Mouse (Mus musculus) urinary bladder, postnatal 25 days (tissue): ENCODE measurements at regions not wholly inside any gene's neighbourhood (a gene's known extent, or its start where the extent isn't known, plus 50 kb on each side); places are given as distances from the start of the nearest gene placed in this dataset.

Experiments used
- DNase-seq: peaks from one replicate; pipeline ENCODE4 v3.0.0; 2022; ENCODE audit warnings: low spot score

- no peak for DNase-seq
Measured at GRCm38 (mm10) chr11:63573271-63573670, 348.8 kb downstream of the Hs3st3b1 start.

GRCm38 (mm10) chr11:63583321-63583720 is 338.8 kb downstream of the Hs3st3b1 start:
- DNase-seq: no peak

- DNase-seq: no peak
Measured at GRCm38 (mm10) chr11:63585216-63585869, 336.7 kb downstream of the Hs3st3b1 start.

- DNase-seq: no peak
Measured at GRCm38 (mm10) chr11:63620220-63620619, 301.9 kb downstream of the Hs3st3b1 start.

GRCm38 (mm10) chr11:63630336-63630735 is 291.8 kb downstream of the Hs3st3b1 start:
- DNase-seq: no peak

GRCm38 (mm10) chr11:63657057-63657456 is 265.0 kb downstream of the Hs3st3b1 start:
- no peak for DNase-seq

GRCm38 (mm10) chr11:63665268-63665934 is 256.7 kb downstream of the Hs3st3b1 start:
- no peak for DNase-seq

GRCm38 (mm10) chr11:63670477-63670876 is 251.6 kb downstream of the Hs3st3b1 start:
- no peak for DNase-seq

- no peak for DNase-seq
Measured at GRCm38 (mm10) chr11:63671816-63672215, 250.3 kb downstream of the Hs3st3b1 start.

- DNase-seq: no peak
Measured at GRCm38 (mm10) chr11:63677921-63678320, 244.2 kb downstream of the Hs3st3b1 start.

- no peak for DNase-seq
Measured at GRCm38 (mm10) chr11:63678382-63678905, 243.6 kb downstream of the Hs3st3b1 start.

- DNase-seq: no peak
Measured at GRCm38 (mm10) chr11:63679491-63679890, 242.6 kb downstream of the Hs3st3b1 start.

- DNase-seq: no peak
Measured at GRCm38 (mm10) chr11:63684228-63684980, 237.7 kb downstream of the Hs3st3b1 start.

GRCm38 (mm10) chr11:63691041-63691440 is 231.0 kb downstream of the Hs3st3b1 start:
- no peak for DNase-seq

GRCm38 (mm10) chr11:63704995-63705580 is 217.0 kb downstream of the Hs3st3b1 start:
- DNase-seq: no peak

GRCm38 (mm10) chr11:63706057-63706456 is 216.0 kb downstream of the Hs3st3b1 start:
- DNase-seq: no peak

GRCm38 (mm10) chr11:63707093-63707492 is 215.0 kb downstream of the Hs3st3b1 start:
- no peak for DNase-seq

- DNase-seq: no peak
Measured at GRCm38 (mm10) chr11:63708412-63708811, 213.7 kb downstream of the Hs3st3b1 start.

- no peak for DNase-seq
Measured at GRCm38 (mm10) chr11:63712053-63712864, 209.8 kb downstream of the Hs3st3b1 start.

- DNase-seq: no peak
Measured at GRCm38 (mm10) chr11:63722261-63722660, 199.8 kb downstream of the Hs3st3b1 start.

GRCm38 (mm10) chr11:63730880-63731279 is 191.2 kb downstream of the Hs3st3b1 start:
- DNase-seq: no peak
